Mouse (Mus musculus) kidney, postnatal 0 days (tissue): ENCODE data around the gene Skint9. TPM values are rescaled to one million over a fixed set of nuclear protein-coding genes. Genes with fewer than 3 reads are reported as not detected.
"Not testable (repeated sequence)": the region's sequence is repeated elsewhere in the genome, so short reads cannot be mapped to it uniquely, and the experiment has no call there.

ENCODE experiments used
- ATAC-seq: fragments of 200-750 bp; cut with Nextera tagmentation; replicated peaks from 2 replicates; pipeline ENCODE4 v1.8.0; 2017; ENCODE audit warnings: low read depth, moderate number of reproducible peaks, moderate TSS enrichment, moderate library complexity; ENCODE audit not compliant: low FRiP score
- DNase-seq: peaks from one replicate; pipeline ENCODE4 v3.0.0-alpha.2; 2016; ENCODE audit warnings: low spot score
- H3K27ac ChIP-seq: fragments of 300-500 bp; sonication (generic); 2 replicates; pipeline ENCODE4 v1.5.1; 2014; ENCODE audit warnings: mild to moderate bottlenecking
- H3K27me3 ChIP-seq: fragments of 300-500 bp; sonication (generic); 2 replicates; pipeline ENCODE4 v1.6.1; 2014; ENCODE audit warnings: low read length, mixed read lengths; ENCODE audit not compliant: insufficient read depth
- H3K36me3 ChIP-seq: fragments of 300-500 bp; sonication (generic); 2 replicates; pipeline ENCODE4 v1.6.1; 2014; ENCODE audit warnings: low read length, mixed read lengths; ENCODE audit not compliant: insufficient read depth
- H3K4me1 ChIP-seq: fragments of 300-500 bp; sonication (generic); replicated peaks from 2 replicates; pipeline ENCODE4 v1.6.1; 2014; ENCODE audit warnings: antibody characterized with exemption, low read length, mixed read lengths; ENCODE audit not compliant: insufficient read depth
- H3K4me2 ChIP-seq: fragments of 300-500 bp; sonication (generic); 2 replicates; pipeline ENCODE4 v1.6.1; 2014; ENCODE audit warnings: mild to moderate bottlenecking, low read length, moderate library complexity, mixed read lengths
- H3K4me3 ChIP-seq: fragments of 300-500 bp; sonication (generic); replicated peaks from 2 replicates; pipeline ENCODE4 v1.5.1; 2014; ENCODE audit warnings: low read depth, low read length
- H3K9ac ChIP-seq: fragments of 300-500 bp; sonication (generic); 2 replicates; pipeline ENCODE4 v1.6.1; 2014; ENCODE audit warnings: low read depth, low read length
- H3K9me3 ChIP-seq: fragments of 300-500 bp; sonication (generic); replicated peaks from 2 replicates; pipeline ENCODE4 v1.6.1; 2016; ENCODE audit warnings: low read length, inconsistent platforms, mixed read lengths
- CTCF ChIP-seq: IDR thresholded peaks from 2 replicates; pipeline ENCODE4 v1.5.1; 2016; ENCODE audit warnings: antibody characterized with exemption, low read depth, mild to moderate bottlenecking, moderate library complexity
- WGBS: fragments of 180-500 bp; shearing (Covaris S2); extraction: QIAGEN DNeasy Blood & Tissue Kit; methylation state at CpG from one replicate; pipeline ENCODE4 v1.1.7; 2014; 5-methylcytosine and 5-hydroxymethylcytosine counted together
- polyA plus RNA-seq: library from polyadenylated mRNA; unstranded; fragments of >200 nt; fragmentation: Nextera tagmentation; extraction: Ambion mirVana; gene quantifications from 2 replicates; pipeline ENCODE4 v1.2.1, GENCODE M21; 2015

The Skint9 gene
- not detected in 2 replicates for polyA plus RNA-seq

DNA sequence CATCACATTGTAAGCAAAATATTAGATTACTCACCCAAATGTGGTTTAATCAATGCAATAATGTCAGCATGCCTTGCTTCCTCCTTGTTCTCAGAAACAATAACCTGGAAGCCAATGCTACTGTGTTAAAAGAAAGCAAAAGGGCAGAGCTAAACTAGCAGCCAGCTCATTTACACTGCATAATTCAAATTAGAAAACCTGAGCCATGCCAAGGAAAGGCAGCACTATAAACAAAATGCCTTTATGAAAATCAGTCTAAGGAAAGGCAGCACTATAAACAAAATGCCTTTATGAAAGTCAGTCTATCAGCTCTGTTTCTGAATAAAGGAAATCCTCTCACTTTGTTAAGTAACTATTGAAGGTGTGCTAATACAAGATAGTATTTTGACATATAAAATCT, at the start of gene Skint9:
Gene Skint9 (minus strand): TSS at position 101 of the 400 bp plus-strand sequence.
- no peak within 1 kb of the TSS for H3K27ac ChIP-seq
- no peak for DNase-seq
- no peaks in the 10 kb centered on the region for H3K4me1 ChIP-seq
- no peak for ATAC-seq
- no peaks in the 10 kb centered on the region for H3K9me3 ChIP-seq
- H3K27me3 ChIP-seq: no peaks in the 10 kb centered on the region
- H3K4me3 ChIP-seq: no peak within 1 kb of the TSS
- no peak for TF ChIP-seq CTCF
- no peak within 1 kb of the TSS for H3K4me2 ChIP-seq
- no peaks in the 10 kb centered on the region for H3K36me3 ChIP-seq
- no peak within 1 kb of the TSS for H3K9ac ChIP-seq

DNA sequence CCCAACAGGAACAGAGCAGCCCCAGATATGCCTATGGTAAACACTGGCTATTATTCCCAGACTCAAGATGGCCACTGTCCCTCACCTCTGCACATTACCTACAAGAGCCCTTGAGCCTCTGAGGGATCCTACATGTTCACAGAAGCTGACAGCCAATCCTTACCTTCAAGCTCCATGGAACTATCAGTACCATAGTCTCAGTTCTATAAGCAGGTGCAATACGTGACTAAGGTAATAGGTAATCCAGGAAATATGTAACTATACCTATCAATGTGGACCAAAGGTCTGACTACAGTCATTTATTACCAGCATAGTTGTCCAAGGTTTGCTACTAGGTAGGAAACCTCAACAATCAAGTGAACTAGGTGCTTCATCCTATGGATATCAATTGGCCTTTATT, 1.1 kb downstream of the Skint9 start:
- Histone ChIP-seq H3K27ac (no peak overlapping the region), H3K9me3 (no peaks in the 10 kb centered on the region), H3K4me2 (no peak overlapping the region), H3K27me3 (no peaks in the 10 kb centered on the region), H3K4me3 (no peak overlapping the region), H3K4me1 (no peaks in the 10 kb centered on the region), H3K9ac (no peak overlapping the region), H3K36me3 (no peaks in the 10 kb centered on the region)
- ATAC-seq (no peak), DNase-seq (no peak)
- no peak for TF ChIP-seq CTCF
- 64% methylated on average over 1 of the region's 1 CpGs for WGBS

DNA sequence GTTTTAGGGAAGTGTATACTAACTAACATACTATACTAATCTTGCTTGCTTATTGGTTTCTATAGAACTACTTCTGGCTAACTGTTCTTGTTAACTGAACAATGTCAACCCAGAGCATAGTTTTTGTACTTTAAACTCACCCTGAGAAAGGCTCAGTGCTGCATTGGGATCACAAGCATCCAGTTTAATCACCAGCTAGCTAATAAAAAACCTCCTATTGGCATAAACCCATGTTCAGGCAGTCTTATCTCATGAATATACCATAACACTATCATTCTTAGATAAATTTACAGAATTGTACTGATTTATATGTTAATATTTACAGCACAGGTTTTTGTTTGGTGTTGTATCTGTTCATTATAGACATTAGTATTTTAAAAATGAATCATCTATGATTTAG, 1.6 kb downstream of the Skint9 start:
- Histone ChIP-seq H3K36me3 (no peaks in the 10 kb centered on the region), H3K27ac (no peak overlapping the region), H3K4me3 (no peak overlapping the region), H3K9ac (no peak overlapping the region), H3K27me3 (no peaks in the 10 kb centered on the region), H3K9me3 (0 out of 2 replicates have a peak, but pooled peaks cover 1% of the 10 kb centered on the region), H3K4me1 (no peaks in the 10 kb centered on the region), H3K4me2 (no peak overlapping the region)
- no peak for TF ChIP-seq CTCF
- DNase-seq (no peak), ATAC-seq (no peak)

DNA sequence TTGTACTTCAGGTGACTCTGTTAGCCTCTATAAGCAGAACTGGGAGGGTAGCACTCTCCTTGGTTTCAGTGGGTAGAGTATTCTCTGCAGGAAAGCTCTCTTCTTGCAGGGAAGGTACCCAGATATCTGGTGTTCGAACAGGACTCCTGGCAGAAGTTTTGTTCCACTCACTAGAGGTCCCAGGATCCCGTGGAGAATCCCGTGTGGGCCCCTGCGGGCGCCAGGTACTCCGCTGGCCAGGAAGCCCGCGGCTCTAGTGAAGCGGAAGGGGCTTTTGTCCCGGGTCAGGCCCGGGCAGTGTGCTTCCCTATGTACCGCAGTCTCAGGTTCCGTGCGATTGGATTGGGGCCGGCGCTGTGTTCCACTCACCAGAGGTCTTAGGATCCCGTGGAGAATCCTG, 84.7 kb downstream of the Skint9 start:
- H3K4me3 ChIP-seq, H3K27ac ChIP-seq, H3K4me2 ChIP-seq, H3K36me3 ChIP-seq, H3K9ac ChIP-seq, H3K4me1 ChIP-seq, H3K9me3 ChIP-seq, H3K27me3 ChIP-seq, ATAC-seq, DNase-seq: not testable (repeated sequence)
- 93% methylated on average over 16 of the region's 17 CpGs for WGBS

Other genes starting within 250 kb of the Skint9 start
- gene Skint3, start 201.7 kb downstream of the Skint9 start, polyA plus RNA-seq: 0.04 and 0.05 TPM in 2 replicates
- gene Skint2, start 123.2 kb upstream of the Skint9 start, polyA plus RNA-seq: not detected in 2 replicates